Mouse (Mus musculus) retina, postnatal 1 day (tissue): ENCODE measurements around the gene Dclre1a.
"Not testable (repeated sequence)": the region's sequence is repeated elsewhere in the genome, so short reads cannot be mapped to it uniquely, and the experiment has no call there.

ENCODE experiments used
- DNase-seq: peaks from one replicate; pipeline ENCODE4 v3.0.0-alpha.2; 2012

Gene Dclre1a

GRCm38 (mm10) chr19:56548230-56549032 lies 409 bp upstream of the Dclre1a start, which contains the start of gene Nhlrc2:
Nhlrc2 (plus strand) TSS chr19:56548261.
- DNase-seq: peak; percentile 94

- DNase-seq: no peak
These were observed 2.0 kb downstream of the Dclre1a start for GRCm38 (mm10) chr19:56546031-56546430.

- DNase-seq: no peak
These were observed 3.2 kb downstream of the Dclre1a start for GRCm38 (mm10) chr19:56544681-56545388.

- DNase-seq: no peak
These were observed 4.7 kb downstream of the Dclre1a start for GRCm38 (mm10) chr19:56543320-56543719.

DNA sequence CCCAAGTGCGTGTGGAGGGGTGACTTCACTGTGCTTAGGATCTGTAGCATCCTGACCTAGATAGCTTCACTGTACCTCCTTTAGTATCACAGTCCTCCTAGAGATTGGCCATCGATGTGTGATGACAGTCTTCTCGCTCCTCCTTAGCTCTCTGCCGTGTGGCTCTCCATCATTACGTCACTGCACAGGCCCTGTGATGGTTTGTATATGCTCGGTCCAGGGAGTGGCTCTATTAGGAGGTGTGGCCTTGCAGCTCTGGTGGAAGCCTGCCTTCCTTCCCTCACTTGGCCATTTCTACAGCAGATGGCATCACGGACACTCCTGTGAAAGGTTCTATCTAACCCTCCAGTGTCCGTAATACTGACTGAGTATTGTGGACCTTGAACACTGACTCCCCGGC lies 12.3 kb downstream of the Dclre1a start:
- DNase-seq: peak; percentile 13

- no peak for DNase-seq
These were observed 13.0 kb downstream of the Dclre1a start for GRCm38 (mm10) chr19:56535064-56535463.

GRCm38 (mm10) chr19:56534337-56534736 lies 13.7 kb downstream of the Dclre1a start:
- DNase-seq: no peak

- DNase-seq: no peak
These were observed 14.5 kb downstream of the Dclre1a start for GRCm38 (mm10) chr19:56533291-56534071.

DNA sequence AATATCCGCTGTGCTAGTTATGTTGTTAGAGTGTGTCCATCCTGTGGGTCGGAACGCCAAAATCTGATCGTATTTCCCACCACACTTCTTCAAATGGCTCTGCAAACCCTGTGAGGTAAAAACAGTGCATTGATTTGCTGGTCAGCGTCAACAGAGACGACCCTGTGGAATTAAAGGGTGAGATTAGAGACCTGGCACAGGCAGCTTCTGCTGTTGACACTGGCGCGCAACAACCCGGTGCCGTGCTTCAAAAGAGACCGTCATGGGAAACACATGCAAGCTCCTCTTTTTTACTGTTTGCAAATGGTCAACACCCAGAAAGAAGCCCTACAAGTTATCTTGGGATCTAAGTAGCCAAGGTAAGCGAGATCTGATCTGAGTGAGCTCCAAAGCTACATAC lies 16.8 kb downstream of the Dclre1a start:
- DNase-seq: no peak

GRCm38 (mm10) chr19:56530529-56530928 lies 17.5 kb downstream of the Dclre1a start:
- not testable (repeated sequence) for DNase-seq

DNA sequence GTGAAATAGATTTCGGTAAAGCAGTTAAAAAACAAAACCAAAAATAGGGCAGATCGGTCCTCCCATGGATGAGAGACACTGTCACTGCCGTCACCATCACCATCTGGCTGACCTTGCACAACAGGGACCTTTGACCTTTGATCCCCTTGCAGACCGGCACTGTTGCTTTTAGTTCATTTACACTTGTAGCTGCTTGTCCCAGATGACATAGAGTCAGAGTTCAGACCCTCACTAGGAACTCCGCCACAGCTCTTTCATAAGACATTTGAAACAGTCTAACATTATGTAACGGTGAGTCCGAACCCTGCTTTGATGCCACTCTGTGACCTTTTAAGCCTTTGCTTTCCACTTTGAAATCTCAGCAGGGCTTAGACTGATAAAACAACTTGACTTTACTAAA lies 28.6 kb downstream of the Dclre1a start:
- not testable (repeated sequence) for DNase-seq

GRCm38 (mm10) chr19:56513527-56513926 lies 34.5 kb downstream of the Dclre1a start:
- DNase-seq: not testable (repeated sequence)

DNA sequence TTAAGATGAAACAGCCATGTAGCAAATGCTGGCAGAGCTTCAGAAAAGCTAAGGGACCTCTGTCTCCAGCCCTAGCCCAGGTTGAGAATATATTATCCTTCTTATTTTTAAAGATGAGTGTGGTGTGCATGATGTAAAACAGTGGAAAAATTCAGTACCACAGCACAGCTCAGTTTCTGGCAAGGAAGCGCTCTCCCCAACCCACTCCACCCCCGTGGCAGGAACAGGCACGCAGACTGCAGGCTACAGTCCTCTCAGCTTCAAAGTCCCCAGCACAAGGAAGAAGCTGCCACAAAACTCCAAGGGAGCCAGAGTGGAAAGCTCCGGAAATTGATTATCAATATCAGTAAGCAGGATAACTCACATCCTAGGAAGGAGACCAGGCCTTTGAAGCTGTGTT lies 36.8 kb downstream of the Dclre1a start:
- not testable (repeated sequence) for DNase-seq

DNA sequence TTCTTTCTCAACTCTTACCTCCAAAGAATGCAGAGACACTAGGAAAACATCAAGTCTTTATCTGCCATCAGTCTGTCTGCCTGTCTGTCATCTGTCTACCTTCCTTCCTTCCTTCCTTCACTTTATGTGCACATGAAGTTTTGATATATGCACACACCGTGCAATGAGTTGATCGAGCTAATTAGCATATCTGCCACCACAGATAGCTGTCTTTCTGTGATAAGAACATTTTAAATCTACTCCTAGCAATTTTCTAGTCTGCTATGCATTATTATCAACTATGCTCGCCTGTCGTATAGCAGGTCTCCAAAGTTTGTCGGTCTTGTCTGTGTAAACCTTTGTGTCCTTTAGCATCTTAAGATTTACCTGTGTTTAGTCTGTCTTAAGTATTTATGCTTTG lies 44.5 kb downstream of the Dclre1a start:
- not testable (repeated sequence) for DNase-seq

DNA sequence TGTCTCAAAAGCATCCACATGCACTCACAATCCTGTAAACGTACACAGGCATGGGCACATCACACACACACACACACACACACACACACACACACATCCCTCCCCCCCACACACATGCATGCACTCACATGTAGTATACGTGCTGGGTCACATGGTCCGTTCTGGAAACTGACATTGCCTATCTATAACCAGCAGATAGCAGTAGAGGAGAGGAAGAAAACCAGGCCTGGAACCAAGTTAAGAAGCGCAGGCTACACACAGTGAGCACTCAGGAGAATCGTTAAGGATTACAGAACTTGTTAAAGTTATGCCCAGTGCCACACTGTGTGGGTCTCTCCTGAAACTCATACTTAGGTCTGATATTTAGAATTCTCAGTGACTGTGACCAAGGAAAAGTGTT lies 45.0 kb downstream of the Dclre1a start:
- not testable (repeated sequence) for DNase-seq

DNA sequence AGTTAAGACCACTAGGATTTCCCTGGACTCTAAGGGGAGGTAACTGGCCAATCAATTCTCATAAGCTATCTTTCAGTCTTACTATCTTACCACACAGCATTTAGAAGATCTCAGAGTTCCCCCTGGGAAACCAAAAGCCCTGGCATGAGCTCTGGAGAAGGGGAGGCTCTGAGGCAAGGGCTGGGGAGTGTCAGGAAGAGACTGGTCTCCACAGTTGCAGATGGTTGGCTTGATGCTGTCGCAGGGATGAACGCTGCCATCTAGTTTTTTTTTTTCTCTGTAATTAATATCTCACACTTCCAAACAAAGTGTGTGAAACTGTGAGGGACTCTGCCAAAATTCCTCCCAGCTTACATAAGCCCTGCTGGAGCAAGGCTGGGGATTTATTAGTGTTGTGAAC lies 53.9 kb downstream of the Dclre1a start:
- DNase-seq: not testable (repeated sequence)

- DNase-seq: no peak
These were observed 58.4 kb downstream of the Dclre1a start for GRCm38 (mm10) chr19:56489601-56490000.

GRCm38 (mm10) chr19:56487339-56487738 lies 60.7 kb downstream of the Dclre1a start:
- no peak for DNase-seq

- DNase-seq: no peak
These were observed 61.1 kb downstream of the Dclre1a start for GRCm38 (mm10) chr19:56486926-56487325.

GRCm38 (mm10) chr19:56485376-56486271 lies 62.4 kb downstream of the Dclre1a start:
- peak; percentile 84 for DNase-seq

DNA sequence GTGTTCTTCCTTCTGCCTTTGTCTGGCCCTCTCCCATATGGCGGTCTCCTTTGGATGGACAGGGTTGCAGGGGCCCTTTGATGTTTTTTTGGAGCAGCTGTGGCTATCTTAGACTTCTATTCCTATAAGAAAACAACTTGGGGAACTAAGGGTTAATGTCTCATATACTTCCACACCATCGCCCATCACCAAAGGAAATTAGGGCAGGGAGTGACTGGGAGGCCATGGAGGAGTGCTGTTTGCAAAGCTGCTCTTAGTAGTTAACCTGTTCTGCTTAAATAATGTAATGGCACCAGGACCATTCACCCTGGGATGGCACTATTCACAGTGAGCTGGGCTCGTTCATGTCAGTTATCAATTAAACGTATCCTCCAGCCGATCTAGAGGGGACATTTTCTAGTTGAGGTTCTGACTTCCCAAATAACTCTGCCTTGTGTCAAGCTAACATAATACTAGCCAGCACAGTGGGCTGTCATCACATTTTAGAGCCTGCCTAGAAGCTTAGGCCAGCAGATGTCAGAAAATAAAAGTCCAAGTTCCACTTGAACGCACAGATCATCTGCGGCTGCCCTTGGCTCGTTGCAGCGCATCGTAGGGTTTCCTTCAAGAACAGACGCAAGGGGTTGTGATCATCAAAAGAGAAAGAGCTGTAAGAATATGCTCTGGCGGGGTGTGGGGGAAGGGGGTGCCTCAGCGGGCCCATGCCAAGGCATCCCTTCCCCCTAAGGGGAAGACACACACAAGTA lies 63.2 kb downstream of the Dclre1a start:
- DNase-seq: peak; percentile 68
